Mouse (Mus musculus) ovary, postnatal 14 days (tissue): Measurements from ENCODE around the gene Ogfrl1.

ENCODE experiments used
- DNase-seq: peaks from one replicate; pipeline ENCODE4 v3.0.0; 2022; ENCODE audit warnings: low spot score

Ogfrl1 gene

DNA sequence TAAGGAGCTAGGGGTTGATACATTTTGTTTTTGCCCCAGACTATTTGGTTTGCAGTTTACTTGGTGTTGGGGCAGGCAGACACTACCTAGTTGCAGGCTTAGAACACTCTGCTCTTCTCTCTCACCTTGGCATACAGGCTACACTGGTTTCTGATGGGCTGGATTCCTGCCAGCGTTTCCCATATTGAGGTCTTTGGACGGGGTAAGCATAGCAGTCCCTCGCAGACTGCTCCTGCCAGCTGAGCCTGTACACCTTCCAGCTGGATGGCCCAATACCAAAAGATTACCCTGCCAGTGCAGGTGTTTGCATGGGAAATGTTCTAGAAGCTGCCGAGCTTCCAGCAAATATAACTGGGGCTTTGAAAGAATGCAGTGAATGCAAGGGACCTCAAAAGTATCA, 45.8 kb downstream of the Ogfrl1 start:
- DNase-seq: no peak

GRCm38 (mm10) chr1:23345633-23346032, 51.9 kb downstream of the Ogfrl1 start:
- DNase-seq: no peak

GRCm38 (mm10) chr1:23342864-23343263, 54.7 kb downstream of the Ogfrl1 start:
- no peak for DNase-seq

DNA sequence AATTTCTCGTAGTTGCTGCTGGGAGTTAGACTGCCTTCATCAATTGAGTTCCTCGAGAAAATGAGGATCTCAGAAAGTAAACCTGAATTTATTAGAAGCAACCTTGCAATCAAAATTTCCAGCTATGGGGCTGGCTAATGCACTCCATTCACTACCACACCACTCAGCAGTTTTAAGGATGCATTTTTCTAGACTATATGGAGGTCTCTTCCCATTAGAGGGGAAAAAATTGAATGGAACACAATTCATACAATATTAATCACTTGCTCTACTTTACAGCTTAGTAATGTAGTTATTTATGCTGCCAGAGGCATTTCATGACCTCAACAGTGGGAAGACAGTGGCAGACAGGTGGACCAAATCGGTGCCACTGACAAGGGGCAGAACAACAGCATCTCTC, 55.3 kb downstream of the Ogfrl1 start:
- DNase-seq: no peak

DNA sequence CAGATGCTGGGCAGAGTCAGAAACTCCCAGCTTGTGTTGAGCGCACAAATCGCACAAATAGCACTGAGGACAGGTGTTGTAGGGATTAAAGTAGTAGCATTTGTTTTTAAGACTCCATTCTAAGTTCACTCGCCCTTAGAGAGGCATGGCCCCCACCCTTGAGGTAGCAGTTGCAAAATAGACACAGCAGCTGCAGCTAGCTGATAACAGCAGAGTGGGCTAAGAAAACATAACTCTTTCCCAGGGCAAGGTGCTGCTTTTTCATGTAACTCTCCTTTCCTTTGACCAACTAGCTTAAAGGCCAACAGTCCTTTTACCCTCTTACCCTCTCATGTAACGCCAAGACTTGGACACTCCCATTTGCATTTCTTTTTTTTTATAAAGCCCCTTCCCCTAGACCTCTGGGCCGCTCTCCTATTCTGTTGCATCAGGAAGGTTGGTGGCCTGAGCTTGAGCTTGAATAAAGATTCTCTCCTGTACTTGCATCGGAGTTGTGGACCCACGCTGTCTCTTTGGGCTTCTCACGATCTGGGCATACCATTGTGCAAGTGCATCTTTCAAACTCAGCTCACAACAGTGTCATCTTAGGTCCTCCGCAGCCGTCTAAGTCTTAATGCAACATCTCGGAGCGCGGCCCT, 61.7 kb downstream of the Ogfrl1 start:
- no peak for DNase-seq

GRCm38 (mm10) chr1:23335050-23335449, 62.5 kb downstream of the Ogfrl1 start:
- DNase-seq: no peak

GRCm38 (mm10) chr1:23332192-23332591, 65.4 kb downstream of the Ogfrl1 start:
- no peak for DNase-seq

DNA sequence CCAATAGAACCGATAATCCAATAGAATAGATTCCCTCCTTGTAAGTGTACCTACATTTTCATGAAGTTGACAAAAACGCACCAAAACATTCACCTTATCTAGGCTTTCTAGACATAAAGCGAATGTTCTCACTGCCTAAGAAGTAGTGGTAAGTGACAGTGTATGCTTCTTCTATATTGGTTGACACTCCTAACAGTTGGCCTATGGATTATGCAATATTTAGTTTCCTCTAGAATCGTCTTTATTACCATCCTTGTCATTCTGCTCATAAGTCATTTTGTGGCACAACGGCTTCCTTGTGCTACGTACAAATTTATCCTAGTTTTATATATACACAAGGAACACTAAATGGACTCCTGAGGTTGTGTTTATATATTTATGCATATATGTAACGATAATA, 72.4 kb downstream of the Ogfrl1 start:
- DNase-seq: no peak

GRCm38 (mm10) chr1:23324226-23324625, 73.3 kb downstream of the Ogfrl1 start:
- no peak for DNase-seq

- DNase-seq: no peak
Measured at GRCm38 (mm10) chr1:23323286-23323685, 74.3 kb downstream of the Ogfrl1 start.

GRCm38 (mm10) chr1:23322208-23322607, 75.4 kb downstream of the Ogfrl1 start:
- DNase-seq: no peak

- no peak for DNase-seq
Measured at GRCm38 (mm10) chr1:23321331-23321851, 76.2 kb downstream of the Ogfrl1 start.

DNA sequence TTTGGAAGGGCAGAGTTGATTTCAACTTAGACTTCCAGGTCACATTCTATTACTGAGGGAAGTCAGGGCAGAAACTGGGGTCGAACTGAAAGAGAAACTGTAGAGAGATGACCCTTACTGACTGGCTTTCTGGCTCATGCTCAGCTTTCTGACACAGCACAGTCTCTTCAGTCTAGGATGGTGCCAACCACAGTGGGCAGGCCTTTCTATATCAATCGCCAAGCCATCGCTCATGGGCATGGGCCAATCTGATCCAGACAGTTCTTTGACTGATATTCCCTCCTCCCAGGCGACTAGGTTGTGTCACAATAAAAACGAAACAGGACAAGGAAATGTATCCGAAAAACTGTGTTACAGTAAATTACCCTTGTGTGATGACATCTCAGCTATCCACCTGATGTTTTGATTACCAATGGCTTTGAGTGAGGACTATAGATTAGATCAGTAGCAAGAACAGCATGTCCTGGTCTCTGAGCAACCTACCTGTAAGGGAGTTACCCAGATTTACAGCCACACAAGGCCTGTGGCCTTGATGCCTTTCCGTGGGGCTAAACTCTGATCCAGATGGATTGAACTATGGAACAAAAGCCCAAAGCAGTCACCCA, 76.9 kb downstream of the Ogfrl1 start:
- DNase-seq: no peak
